Mouse (Mus musculus): ENCODE results near the gene Tmem26.

Gene Tmem26

GRCm38 (mm10) chr10:68723568-68724360 is at the start of gene Tmem26:
TSS of gene Tmem26 (plus strand) at chr10:68723646.
- in situ Hi-C loops (cut with MboI, MseI), result no loop called here

DNA sequence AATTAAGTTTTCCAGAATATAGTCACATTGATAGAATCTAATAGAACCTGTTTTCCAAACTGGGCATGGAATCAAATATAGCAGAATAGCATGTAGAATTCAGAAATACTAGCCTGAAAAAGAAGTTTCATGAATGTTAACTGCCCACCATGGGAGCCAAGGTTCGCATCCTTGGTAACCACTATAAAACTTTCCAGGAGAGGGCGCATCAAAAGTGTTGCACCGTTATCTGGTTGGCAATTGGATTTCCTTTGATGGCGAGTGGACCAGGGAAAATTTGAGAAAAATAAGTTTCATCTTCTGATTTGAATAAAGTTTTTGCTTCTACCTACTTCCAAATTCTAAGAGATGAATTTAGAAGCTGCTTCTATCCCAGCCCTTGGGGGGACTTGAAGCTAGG is 44.8 kb upstream of the Tmem26 start:
- in situ Hi-C loops (cut with MboI, MseI), result no loop called here

- in situ Hi-C loops (cut with MboI, MseI), result no loop called here
Measured at GRCm38 (mm10) chr10:68681233-68681632, 42.2 kb upstream of the Tmem26 start.

DNA sequence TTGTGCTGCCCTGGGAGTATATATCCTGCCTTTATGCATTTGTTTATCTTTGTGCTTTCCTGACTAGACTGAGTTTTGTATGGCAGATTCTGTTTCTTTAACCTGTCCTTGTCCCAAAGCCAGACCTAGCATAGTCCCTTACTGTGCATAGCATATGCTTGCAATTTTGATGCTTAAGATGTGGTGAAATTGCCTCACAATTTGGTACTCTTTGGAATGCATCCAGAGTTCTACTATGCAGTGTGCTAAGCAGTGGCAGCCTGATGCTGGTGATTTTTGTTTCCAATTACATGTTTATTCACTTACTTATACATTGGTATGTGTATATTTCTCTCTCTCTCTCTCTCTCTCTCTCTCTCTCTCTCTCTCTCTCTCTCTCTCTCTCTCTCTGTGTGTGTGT is 37.9 kb upstream of the Tmem26 start:
- in situ Hi-C loops (cut with MboI, MseI), result no loop called here

DNA sequence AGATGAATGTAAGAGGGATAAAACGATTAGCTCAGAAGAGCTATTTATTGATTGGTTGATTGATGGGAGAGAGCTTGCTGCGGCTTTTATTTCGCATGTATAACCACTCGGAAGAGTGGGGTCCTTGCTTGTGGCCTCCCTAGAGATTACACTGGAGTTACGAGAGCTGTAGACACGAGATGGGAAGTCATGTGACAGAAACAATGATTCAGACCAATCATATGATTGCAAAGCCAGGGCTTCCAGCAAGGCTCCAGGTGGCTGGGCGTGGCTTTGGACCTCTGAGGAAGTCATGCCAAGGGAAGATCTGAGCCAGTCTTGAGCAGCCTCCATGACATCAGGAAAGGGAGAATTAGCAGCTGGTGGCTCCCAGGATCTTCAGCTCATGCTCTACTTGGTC is 32.3 kb upstream of the Tmem26 start:
- in situ Hi-C loops (cut with MboI, MseI), result no loop called here

DNA sequence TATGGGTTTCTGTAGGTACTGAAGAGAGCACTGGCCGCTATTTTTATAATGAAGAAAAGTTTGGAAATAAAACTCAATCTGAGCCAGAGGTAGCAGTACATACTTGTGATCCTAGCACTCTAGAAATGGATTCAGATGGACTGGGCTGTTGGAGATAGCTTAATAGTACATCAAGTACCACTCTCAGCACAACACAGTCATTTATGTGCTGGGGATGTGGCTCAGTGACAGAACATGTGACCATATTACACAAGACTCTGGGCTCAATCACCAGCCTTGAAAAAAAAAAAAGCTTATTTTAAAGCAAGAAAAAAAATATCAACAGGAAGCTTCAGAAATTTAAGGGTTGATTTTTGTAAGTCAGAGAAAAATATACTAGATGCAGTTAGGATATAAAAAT is 31.0 kb upstream of the Tmem26 start:
- in situ Hi-C loops (cut with MboI, MseI), result no loop called here

- in situ Hi-C loops (cut with MboI, MseI), result no loop called here
Measured at GRCm38 (mm10) chr10:68695760-68696336, 27.6 kb upstream of the Tmem26 start.

GRCm38 (mm10) chr10:68704268-68704667 is 19.2 kb upstream of the Tmem26 start:
- in situ Hi-C loops (cut with MboI, MseI), result no loop called here

DNA sequence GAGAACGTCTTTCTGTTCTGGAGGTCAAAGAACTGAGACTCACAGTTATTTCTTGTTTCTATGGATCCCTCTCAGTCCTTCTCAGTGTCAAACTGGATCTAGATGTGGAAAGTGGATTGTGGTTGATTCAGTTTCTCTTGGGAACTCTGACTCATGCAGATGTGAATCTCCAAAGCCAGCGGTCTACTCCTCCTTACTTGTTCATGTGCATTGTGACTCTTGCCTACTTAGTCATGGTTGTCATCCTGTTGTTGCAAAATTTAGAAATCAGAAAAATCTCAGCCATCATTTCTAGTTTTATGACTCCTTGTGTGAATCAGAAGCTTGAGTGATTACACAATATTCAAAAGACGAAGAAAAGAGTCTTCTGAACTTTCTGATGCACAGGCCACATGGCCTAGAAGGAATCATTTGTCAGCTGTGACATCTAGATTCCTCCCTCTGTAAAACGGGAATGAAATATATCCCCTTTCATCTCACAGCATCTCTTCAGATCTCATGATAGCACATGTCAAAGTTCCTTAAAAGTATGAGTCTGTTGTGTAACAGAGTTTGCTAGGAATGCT is 17.9 kb upstream of the Tmem26 start:
- in situ Hi-C loops (cut with MboI, MseI), result no loop called here

DNA sequence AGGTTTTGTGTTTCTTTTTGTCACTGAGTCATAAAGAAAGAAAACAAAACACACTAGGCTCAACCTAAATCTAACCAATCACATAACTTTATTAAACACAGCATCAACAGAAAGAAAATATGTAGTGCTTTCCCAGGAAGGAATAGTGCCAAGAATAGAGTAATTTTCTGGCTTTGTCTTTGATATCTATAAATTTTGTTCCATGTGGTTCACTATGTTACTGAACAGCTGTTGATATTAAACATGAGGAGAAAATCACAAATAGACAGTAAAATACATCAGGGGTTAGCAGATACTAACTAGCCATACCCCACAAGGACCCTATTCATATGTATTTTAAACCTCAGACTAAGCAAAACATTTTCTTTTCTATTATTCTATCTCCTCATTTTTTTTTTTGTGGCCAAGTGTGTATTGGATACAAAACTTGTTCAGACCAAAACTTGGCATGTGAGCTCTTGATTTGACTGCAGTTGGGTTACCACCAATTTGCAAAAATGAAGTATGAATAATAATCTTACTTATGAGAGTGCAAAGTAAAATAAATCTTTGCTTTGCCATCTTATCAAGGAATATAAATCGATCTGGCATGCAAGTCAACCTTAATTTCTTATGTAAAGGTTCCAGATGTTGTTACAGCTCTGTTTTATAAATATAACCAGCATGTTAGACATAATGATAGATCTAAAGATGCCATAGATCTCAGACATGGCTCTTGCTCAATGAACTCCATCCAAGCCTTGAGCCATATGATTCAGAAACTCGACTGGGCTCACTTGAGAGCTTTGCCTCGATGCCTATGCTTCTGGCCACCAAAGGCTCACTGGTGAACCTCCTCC is 16.2 kb upstream of the Tmem26 start:
- in situ Hi-C loops (cut with MboI, MseI), result no loop called here

- in situ Hi-C loops (cut with MboI, MseI), result no loop called here
Measured at GRCm38 (mm10) chr10:68712926-68713325, 10.5 kb upstream of the Tmem26 start.

GRCm38 (mm10) chr10:68714302-68714701 is 9.1 kb upstream of the Tmem26 start:
- in situ Hi-C loops (cut with MboI, MseI), result no loop called here

DNA sequence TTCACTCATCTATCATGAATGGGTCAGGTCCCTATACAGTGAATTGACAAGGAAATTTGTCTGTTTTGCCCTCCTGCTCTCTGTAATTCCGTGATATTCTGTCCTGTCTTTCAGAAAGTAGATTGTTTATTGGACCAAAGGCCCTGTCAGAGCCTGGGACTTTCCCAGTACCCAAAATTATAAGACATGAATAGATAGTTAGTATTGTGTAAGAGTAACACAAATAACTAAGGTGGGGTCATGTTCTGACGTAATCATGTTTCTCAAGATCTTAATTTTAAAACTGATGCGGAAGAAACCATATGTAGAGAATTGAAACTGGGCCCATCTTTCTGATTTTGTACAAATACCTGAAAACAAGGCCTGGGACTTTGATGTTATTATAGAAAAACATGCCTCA is 8.1 kb upstream of the Tmem26 start:
- in situ Hi-C loops (cut with MboI, MseI), result no loop called here

DNA sequence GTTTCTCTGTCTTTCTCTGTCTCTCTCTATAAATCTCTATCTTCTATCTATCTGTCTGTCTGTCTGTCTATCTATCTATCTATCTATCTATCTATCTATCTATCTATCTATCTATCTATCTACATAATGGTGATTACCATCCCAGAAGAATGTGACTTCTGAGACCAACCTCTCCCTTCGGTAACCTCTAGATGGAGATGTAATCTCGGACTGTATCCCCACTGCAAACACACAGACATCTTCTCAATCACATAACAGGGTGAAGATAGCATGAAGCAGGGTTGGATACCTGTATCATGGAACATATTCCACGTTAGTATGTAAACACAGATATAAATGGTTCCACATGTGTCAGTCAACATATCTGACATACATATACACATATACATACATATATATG is 5.1 kb upstream of the Tmem26 start:
- in situ Hi-C loops (cut with MboI, MseI), result no loop called here

- in situ Hi-C loops (cut with MboI, MseI), result no loop called here
Measured at GRCm38 (mm10) chr10:68720887-68721400, 2.5 kb upstream of the Tmem26 start.

DNA sequence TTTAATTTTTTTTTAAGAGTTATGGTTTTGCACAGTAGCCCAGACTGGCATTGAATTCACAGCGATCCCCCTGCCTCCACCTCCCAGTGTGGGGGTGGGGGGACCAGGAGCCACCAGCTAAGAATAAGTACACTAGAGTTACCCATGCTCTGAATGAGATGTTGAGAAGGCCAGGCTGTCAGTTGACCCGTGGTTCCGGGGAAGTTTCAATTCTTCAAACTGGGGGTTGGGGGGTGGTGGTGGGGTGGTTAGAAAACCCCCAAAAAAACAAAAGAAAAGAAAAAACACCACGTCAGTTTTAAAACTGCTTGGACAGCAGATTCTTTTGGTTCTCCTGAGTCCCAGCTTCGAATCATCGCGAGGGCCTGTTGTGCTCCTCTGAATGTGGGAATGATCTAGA is 431 bp upstream of the Tmem26 start:
- in situ Hi-C loops (cut with MboI, MseI), result no loop called here

DNA sequence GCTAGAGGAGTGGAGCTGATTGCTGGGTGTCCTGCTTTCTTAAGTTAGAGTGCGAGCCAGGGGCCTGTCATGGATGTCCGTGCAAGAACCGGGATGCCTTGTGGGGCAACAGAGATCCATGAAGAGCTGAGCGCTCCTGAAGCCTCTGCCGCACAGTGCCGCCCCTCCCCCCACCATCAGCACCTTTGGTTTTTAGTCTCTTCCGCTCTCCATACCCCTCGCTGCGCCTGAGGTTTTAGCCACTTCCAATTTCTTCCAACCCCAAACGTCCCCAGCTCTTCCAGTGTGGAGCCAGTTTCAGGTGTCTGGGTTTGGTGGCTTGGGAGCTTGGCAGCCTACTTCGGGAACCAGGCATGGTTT is 895 bp downstream of the Tmem26 start:
- in situ Hi-C loops (cut with MboI, MseI), result no loop called here

- in situ Hi-C loops (cut with MboI, MseI), result no loop called here
Measured at GRCm38 (mm10) chr10:68727464-68727863, 4.0 kb downstream of the Tmem26 start.

- in situ Hi-C loops (cut with MboI, MseI), result loop anchor here (10.0 kb wide), 1 partner anchor 1151 kb away; no protein-coding TSS in a partner anchor
Measured at GRCm38 (mm10) chr10:68735621-68736020, 12.2 kb downstream of the Tmem26 start.

DNA sequence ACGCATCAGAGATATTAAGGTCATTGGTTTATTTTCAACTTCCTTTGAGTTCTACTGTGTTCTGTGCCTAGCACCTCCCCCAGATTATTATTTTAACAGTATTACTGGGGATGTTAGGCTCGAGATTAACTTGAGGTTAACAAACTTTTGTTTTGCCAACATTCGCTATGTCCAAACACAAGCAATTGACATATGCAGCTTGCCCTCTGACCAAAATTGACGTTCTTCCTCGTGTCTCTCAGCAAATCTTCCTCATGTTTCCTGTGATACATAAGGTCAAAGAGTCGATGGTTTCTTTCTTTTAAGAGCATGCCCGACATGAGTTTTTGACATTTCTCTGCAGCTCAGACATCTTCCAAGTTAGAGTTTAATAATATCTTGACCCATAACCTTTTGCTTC is 13.9 kb downstream of the Tmem26 start:
- in situ Hi-C loops (cut with MboI, MseI), result loop anchor here (10.0 kb wide), 1 partner anchor 1153 kb away; no protein-coding TSS in a partner anchor

GRCm38 (mm10) chr10:68738981-68739380 is 15.5 kb downstream of the Tmem26 start:
- in situ Hi-C loops (cut with MboI, MseI), result loop anchor here (10.0 kb wide), 1 partner anchor 1154 kb away; no protein-coding TSS in a partner anchor

- in situ Hi-C loops (cut with MboI, MseI), result no loop called here
Measured at GRCm38 (mm10) chr10:68740251-68740650, 16.8 kb downstream of the Tmem26 start.

Measured in regulatory T cell (primary cell).